Mouse (Mus musculus) E14TG2a.4 (cell line): ENCODE measurements around the gene Mapk3.

ENCODE experiments used
- H3K27me3 ChIP-seq: 2 replicates; pipeline ENCODE4 v1.6.1; 2014; ENCODE audit warnings: low read length, control low read depth; ENCODE audit not compliant: insufficient read depth
- H3K36me3 ChIP-seq: 2 replicates; pipeline ENCODE4 v1.6.1; 2014; ENCODE audit warnings: low read length, control low read depth; ENCODE audit not compliant: insufficient read depth
- H3K4me1 ChIP-seq: replicated peaks from 2 replicates; pipeline ENCODE4 v1.6.1; 2014; ENCODE audit warnings: low read depth, low read length, control low read depth
- H3K4me3 ChIP-seq: replicated peaks from 2 replicates; pipeline ENCODE4 v1.5.1; 2014; ENCODE audit warnings: mild to moderate bottlenecking, low read length
- H3K9me3 ChIP-seq: 2 replicates; pipeline ENCODE4 v1.6.1; 2014; ENCODE audit warnings: low read length, control low read depth
- CTCF ChIP-seq: conservative IDR thresholded peaks from 2 replicates; pipeline ENCODE4 v1.5.1; 2014; ENCODE audit warnings: low read length
- NANOG ChIP-seq: IDR thresholded peaks from 2 replicates; pipeline ENCODE4 v1.6.1; 2014; ENCODE audit warnings: borderline replicate concordance, low read length, mixed read lengths
- POU5F1 ChIP-seq: IDR thresholded peaks from 2 replicates; pipeline ENCODE4 v1.6.1; 2014; ENCODE audit warnings: low read length, borderline replicate concordance

Mapk3 gene

GRCm38 (mm10) chr7:126800269-126801056, 41.1 kb downstream of the Mapk3 start:
- no peaks in the 10 kb centered on the region for H3K27me3 ChIP-seq
- peaks cover 47% of the 10 kb centered on the region for H3K4me1 ChIP-seq
- H3K9me3 ChIP-seq, result no peaks in the 10 kb centered on the region
- peaks cover 66% of the 10 kb centered on the region for H3K36me3 ChIP-seq
- TF ChIP-seq NANOG (no peak), POU5F1 (no peak), CTCF (no peak)
- peak overlapping the region; percentile 87 for H3K4me3 ChIP-seq

GRCm38 (mm10) chr7:126801057-126801422, 41.6 kb downstream of the Mapk3 start:
- TF ChIP-seq NANOG (no peak), POU5F1 (no peak), CTCF (no peak)
- Histone ChIP-seq H3K27me3 (no peaks in the 10 kb centered on the region), H3K9me3 (no peaks in the 10 kb centered on the region), H3K4me3 (peak overlapping the region; percentile 87), H3K36me3 (peaks cover 64% of the 10 kb centered on the region), H3K4me1 (peaks cover 42% of the 10 kb centered on the region)

- H3K9me3 ChIP-seq, result no peaks in the 10 kb centered on the region
- TF ChIP-seq CTCF (no peak), POU5F1 (no peak)
- no peaks in the 10 kb centered on the region for H3K27me3 ChIP-seq
- peaks cover 32% of the 10 kb centered on the region for H3K4me1 ChIP-seq
- H3K4me3 ChIP-seq, result no peak overlapping the region
- H3K36me3 ChIP-seq, result peaks cover 64% of the 10 kb centered on the region
Measured at GRCm38 (mm10) chr7:126802134-126802889, 42.9 kb downstream of the Mapk3 start.

- H3K4me3 ChIP-seq, result no peak overlapping the region
- no peaks in the 10 kb centered on the region for H3K9me3 ChIP-seq
- peaks cover 38% of the 10 kb centered on the region for H3K4me1 ChIP-seq
- H3K36me3 ChIP-seq, result peaks cover 60% of the 10 kb centered on the region
- no peaks in the 10 kb centered on the region for H3K27me3 ChIP-seq
- TF ChIP-seq POU5F1 (no peak), CTCF (no peak), NANOG (no peak)
Measured at GRCm38 (mm10) chr7:126803181-126803580, 43.8 kb downstream of the Mapk3 start.

GRCm38 (mm10) chr7:126803751-126804150, 44.4 kb downstream of the Mapk3 start:
- TF ChIP-seq POU5F1, result no peak
- TF ChIP-seq NANOG, result no peak
- no peak for TF ChIP-seq CTCF
- no peak overlapping the region for H3K4me3 ChIP-seq
- H3K4me1 ChIP-seq, result peaks cover 44% of the 10 kb centered on the region
- H3K36me3 ChIP-seq, result peaks cover 56% of the 10 kb centered on the region
- H3K9me3 ChIP-seq, result no peaks in the 10 kb centered on the region
- H3K27me3 ChIP-seq, result no peaks in the 10 kb centered on the region

GRCm38 (mm10) chr7:126806956-126807355, 47.6 kb downstream of the Mapk3 start:
- Histone ChIP-seq H3K4me1 (peaks cover 41% of the 10 kb centered on the region), H3K4me3 (no peak overlapping the region), H3K36me3 (peaks cover 54% of the 10 kb centered on the region), H3K9me3 (no peaks in the 10 kb centered on the region), H3K27me3 (no peaks in the 10 kb centered on the region)
- TF ChIP-seq NANOG (no peak), CTCF (no peak), POU5F1 (no peak)

- H3K36me3 ChIP-seq, result peaks cover 50% of the 10 kb centered on the region
- no peaks in the 10 kb centered on the region for H3K27me3 ChIP-seq
- peak overlapping the region; percentile 89; the same call in 1 of the 2 replicates for H3K4me3 ChIP-seq
- H3K9me3 ChIP-seq, result no peaks in the 10 kb centered on the region
- TF ChIP-seq POU5F1 (no peak), NANOG (no peak), CTCF (no peak)
- peaks cover 38% of the 10 kb centered on the region for H3K4me1 ChIP-seq
Measured at GRCm38 (mm10) chr7:126807405-126807804, 48.0 kb downstream of the Mapk3 start.

GRCm38 (mm10) chr7:126808703-126809455, 49.5 kb downstream of the Mapk3 start:
- peak overlapping the region; percentile 89 for H3K4me3 ChIP-seq
- H3K27me3 ChIP-seq, result 0 out of 2 replicates have a peak, but pooled peaks cover under 1% of the 10 kb centered on the region
- H3K4me1 ChIP-seq, result peaks cover 53% of the 10 kb centered on the region
- TF ChIP-seq NANOG (no peak), CTCF (no peak), POU5F1 (no peak)
- H3K9me3 ChIP-seq, result no peaks in the 10 kb centered on the region
- peaks cover 35% of the 10 kb centered on the region for H3K36me3 ChIP-seq
